Mouse (Mus musculus): Measurements from ENCODE around the gene Smco4.

DNA sequence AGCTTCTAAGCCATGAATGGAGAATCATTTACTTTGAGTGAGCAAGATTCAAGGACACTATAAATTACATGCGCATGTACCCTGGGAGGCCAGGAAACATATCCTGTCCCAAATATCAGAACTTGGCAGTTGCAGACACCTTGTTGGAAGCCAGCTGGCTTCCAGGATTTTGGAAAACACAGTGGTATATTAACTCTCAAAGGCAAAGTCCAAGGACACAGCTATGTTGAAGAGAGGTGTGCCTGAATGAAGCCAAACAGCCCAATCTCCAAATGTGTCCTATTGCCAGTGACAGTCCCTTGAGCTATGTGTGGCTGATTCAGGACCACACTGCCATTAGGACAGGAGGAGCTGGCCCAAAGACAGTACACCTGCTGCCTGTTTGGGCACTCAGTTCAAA, 20.0 kb upstream of the Smco4 start:
- no peak for TF ChIP-seq CTCF (IDR thresholded peaks at IDR 0.05; ENCODE audit: low read depth)
- no peak for TF ChIP-seq EP300 (optimal IDR thresholded peaks at IDR 0.05)
